Mouse (Mus musculus) limb, embryonic 14.5 days (tissue): ENCODE measurements around the gene Hk1. TPM values are rescaled to one million over a fixed set of nuclear protein-coding genes. Genes with fewer than 3 reads are reported as not detected.

Source experiments
- ATAC-seq: fragments of 200-750 bp; cut with Nextera tagmentation; 2 replicates; pipeline ENCODE4 v1.8.0; 2017; ENCODE audit warnings: low read depth, moderate number of reproducible peaks, moderate TSS enrichment; ENCODE audit not compliant: low FRiP score
- DNase-seq: peaks from one replicate; pipeline ENCODE4 v3.0.0-alpha.2; 2015; ENCODE audit warnings: low spot score
- H3K27ac ChIP-seq: fragments of 300-500 bp; sonication (generic); replicated peaks from 2 replicates; pipeline ENCODE4 v1.5.1; 2014; ENCODE audit warnings: low read depth, mild to moderate bottlenecking, low read length, moderate library complexity, mixed read lengths
- H3K27me3 ChIP-seq: fragments of 300-500 bp; sonication (generic); 2 replicates; pipeline ENCODE4 v1.6.1; 2014; ENCODE audit warnings: low read length, mixed read lengths; ENCODE audit not compliant: control insufficient read depth, insufficient read depth
- H3K36me3 ChIP-seq: fragments of 300-500 bp; sonication (generic); 2 replicates; pipeline ENCODE4 v1.6.1; 2014; ENCODE audit warnings: mild to moderate bottlenecking, low read length, moderate library complexity, mixed read lengths; ENCODE audit not compliant: control insufficient read depth, insufficient read depth
- H3K4me1 ChIP-seq: fragments of 300-500 bp; sonication (generic); 2 replicates; pipeline ENCODE4 v1.6.1; 2014; ENCODE audit warnings: antibody characterized with exemption, low read length, mixed read lengths; ENCODE audit not compliant: control insufficient read depth, insufficient read depth
- H3K4me2 ChIP-seq: fragments of 300-500 bp; sonication (generic); replicated peaks from 2 replicates; pipeline ENCODE4 v1.6.1; 2014; ENCODE audit warnings: low read depth, mild to moderate bottlenecking, low read length, moderate library complexity; ENCODE audit not compliant: severe bottlenecking
- H3K4me3 ChIP-seq: fragments of 300-500 bp; sonication (generic); replicated peaks from 2 replicates; pipeline ENCODE4 v1.5.1; 2014; ENCODE audit warnings: low read length
- H3K9ac ChIP-seq: fragments of 300-500 bp; sonication (generic); 2 replicates; pipeline ENCODE4 v1.6.1; 2014; ENCODE audit warnings: mild to moderate bottlenecking, low read depth, low read length, moderate library complexity; ENCODE audit not compliant: severe bottlenecking
- H3K9me3 ChIP-seq: fragments of 300-500 bp; sonication (generic); 2 replicates; pipeline ENCODE4 v1.6.1; 2016; ENCODE audit warnings: low read length; ENCODE audit not compliant: control insufficient read depth
- POLR2A ChIP-seq: fragments of 200-500 bp; IDR thresholded peaks from 2 replicates; pipeline ENCODE4 v1.8.0; 2012; ENCODE audit warnings: inconsistent platforms, mild to moderate bottlenecking, moderate library complexity, borderline replicate concordance; ENCODE audit not compliant: insufficient read depth, insufficient read length; ENCODE audit errors: extremely low read depth
- WGBS: fragments of 180-500 bp; shearing (Covaris S2); extraction: QIAGEN DNeasy Blood & Tissue Kit; methylation state at CpG from one replicate; pipeline ENCODE4 v1.1.7; 2014; 5-methylcytosine and 5-hydroxymethylcytosine counted together
- polyA plus RNA-seq, 2 experiments: library from polyadenylated mRNA; depleted of rRNA in 1 of 2; stranded (reverse) in 1 of 2; unstranded in 1 of 2; fragments of >200 nt; fragmentation: Nextera tagmentation in 1 of 2; extraction: Ambion mirVana in 1 of 2; gene quantifications; 2 replicates each; pipeline versions ENCODE4 v1.2.1 to v1.2.3; 2012 to 2014

Hk1 gene
- polyA plus RNA-seq, 2 experiments: 29.2 to 32.1 TPM

DNA sequence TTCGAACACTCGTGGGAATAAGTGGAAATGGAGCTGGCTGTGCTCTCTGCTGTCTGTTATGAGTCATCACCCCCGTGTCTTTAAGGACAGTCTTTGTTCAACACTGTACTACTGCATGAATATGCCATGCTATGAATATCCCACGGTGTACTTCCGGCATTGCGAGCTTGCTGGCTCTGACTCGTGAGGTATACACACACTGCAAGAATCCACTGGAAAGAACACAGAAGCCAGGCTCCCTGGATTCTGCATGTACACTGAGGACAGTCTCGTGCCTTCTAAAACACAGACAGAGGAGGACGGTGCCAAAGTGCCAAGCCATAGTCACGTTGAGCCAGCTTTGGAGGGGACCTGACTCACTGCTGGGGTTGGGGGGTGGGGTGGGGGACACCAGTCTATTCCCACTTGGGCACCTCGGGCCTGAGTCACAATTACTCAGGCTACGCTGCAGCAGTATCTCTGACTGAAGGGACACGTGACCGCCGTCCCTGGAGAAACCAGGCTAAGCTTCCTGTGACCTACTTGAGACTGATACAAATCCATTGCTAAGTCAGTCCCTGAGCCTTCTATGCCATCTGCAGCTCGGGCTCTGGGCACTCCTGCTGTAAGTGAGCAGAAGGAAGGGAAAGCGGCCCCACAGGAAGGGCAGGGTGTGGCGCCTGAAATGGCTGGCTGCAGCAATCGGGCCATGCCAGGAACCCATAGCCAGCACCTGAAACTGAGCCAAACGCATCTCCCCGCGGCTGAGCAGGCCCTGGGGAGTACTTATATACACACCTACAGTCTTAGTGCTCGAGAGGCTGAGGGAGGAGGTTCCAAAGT lies 79.5 kb downstream of the Hk1 start:
- H3K27me3 ChIP-seq: no peaks in the 10 kb centered on the region
- H3K4me2 ChIP-seq: no peak overlapping the region
- no peak overlapping the region for H3K27ac ChIP-seq
- H3K9me3 ChIP-seq: no peaks in the 10 kb centered on the region
- DNase-seq: no peak
- WGBS: 80% methylated on average over 23 of the region's 23 CpGs
- no peak for ATAC-seq
- no peak overlapping the region for H3K9ac ChIP-seq
- no peaks in the 10 kb centered on the region for H3K4me1 ChIP-seq
- no peak overlapping the region for H3K4me3 ChIP-seq
- peaks cover 37% of the 10 kb centered on the region for H3K36me3 ChIP-seq
- no peak for TF ChIP-seq POLR2A

DNA sequence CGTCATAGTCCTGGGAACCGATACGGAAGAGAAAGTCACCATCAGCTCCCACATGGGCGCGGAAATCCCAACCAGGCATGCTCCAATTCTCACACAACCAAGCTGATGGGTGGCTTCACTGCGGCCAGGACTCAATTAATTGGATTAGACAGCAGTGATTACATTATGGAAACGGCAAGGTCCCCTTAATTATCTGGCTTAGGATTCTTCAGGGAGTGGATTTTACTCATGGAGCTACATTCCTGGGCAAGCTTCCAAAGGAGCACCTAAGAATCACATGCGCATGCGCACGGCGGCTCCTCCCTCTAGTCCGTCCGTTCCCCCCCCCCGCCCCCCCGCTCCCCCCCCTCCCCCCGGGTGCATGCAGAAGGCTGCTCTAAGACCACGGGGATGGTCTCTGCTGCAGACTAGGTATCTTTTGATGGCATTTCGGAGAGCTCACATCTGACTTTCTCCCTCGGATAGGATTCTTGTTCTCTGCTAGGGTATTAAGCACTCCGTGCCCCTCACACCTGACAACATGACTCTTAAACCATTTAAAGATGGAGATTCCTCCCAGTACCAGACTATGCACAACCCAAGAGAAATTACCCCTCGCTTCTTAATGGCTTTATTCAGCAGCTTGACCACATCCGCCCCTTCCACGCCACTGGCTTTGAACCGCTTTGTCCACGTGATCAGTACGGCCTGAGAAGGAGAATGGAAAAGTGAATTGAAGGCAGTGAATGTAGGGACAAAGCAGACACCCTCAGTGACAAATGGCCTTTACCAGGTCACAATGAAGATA lies 83.4 kb downstream of the Hk1 start:
- DNase-seq (peak; percentile 34), ATAC-seq (no peak)
- Histone ChIP-seq H3K36me3 (peaks cover 50% of the 10 kb centered on the region), H3K9me3 (no peaks in the 10 kb centered on the region), H3K27ac (no peak overlapping the region), H3K9ac (no peak overlapping the region), H3K4me3 (no peak overlapping the region), H3K4me2 (no peak overlapping the region), H3K4me1 (no peaks in the 10 kb centered on the region), H3K27me3 (no peaks in the 10 kb centered on the region)
- TF ChIP-seq POLR2A: no peak
- WGBS: 73% methylated on average over 23 of the region's 26 CpGs

DNA sequence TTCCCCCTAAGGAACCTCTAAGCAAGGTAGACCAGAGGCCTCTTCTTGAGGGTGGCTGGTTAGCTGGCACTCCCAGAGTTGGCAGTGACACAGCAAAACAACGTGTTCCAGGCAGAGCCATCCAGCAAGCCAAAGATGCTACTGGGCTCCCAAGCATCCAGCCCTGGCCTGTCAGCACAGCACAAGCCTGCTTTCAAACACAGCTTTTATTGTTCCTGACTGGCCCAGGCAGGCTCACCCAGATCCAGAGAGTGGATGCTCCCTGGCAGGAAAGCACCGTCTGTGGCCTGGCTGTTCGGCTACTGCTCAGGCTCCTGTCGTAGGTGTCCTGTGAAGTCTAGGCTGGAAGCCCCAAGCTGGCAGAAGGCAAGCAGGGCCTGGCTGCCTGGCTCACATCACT lies 85.6 kb downstream of the Hk1 start:
- DNase-seq (no peak), ATAC-seq (no peak)
- Histone ChIP-seq H3K27me3 (no peaks in the 10 kb centered on the region), H3K4me2 (no peak overlapping the region), H3K4me3 (no peak overlapping the region), H3K9me3 (no peaks in the 10 kb centered on the region), H3K9ac (no peak overlapping the region), H3K36me3 (peaks cover 61% of the 10 kb centered on the region), H3K4me1 (no peaks in the 10 kb centered on the region), H3K27ac (no peak overlapping the region)
- no peak for TF ChIP-seq POLR2A
- WGBS: 79% methylated on average over 4 of the region's 4 CpGs

DNA sequence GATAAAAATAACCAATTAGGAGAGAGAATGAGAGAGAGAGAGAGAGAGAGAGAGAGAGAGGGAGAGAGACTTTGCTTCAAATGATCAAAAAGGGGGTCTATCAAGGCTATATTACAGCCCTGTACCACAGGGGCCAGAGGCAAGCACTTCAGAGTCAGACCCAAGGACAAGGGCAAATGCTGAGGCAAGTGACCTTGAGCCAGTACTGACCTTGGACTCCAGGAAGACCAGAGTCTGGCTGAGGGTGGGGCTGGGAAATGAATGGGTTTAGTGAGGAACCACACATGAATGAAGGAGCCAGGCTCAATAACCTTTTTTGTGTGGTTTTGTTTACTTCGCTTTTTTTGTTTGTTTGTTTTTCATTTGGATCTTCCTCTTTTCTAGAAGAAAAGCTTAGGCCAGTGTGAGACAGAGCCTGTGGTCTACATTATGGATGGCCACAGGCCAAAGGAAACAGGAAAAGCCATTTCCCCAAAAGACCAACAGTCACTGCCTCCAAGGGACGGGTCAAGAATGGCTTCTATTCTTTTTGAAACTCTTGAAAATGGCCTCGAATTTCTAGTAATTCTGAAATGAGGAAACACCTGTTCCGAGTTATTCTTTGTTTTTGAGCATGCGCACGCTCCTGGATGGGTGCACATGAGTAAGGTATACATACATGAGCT lies 92.1 kb downstream of the Hk1 start:
- DNase-seq: no peak
- Histone ChIP-seq H3K4me1 (no peaks in the 10 kb centered on the region), H3K4me3 (no peak overlapping the region), H3K27ac (no peak overlapping the region), H3K4me2 (no peak overlapping the region), H3K36me3 (peaks cover 67% of the 10 kb centered on the region), H3K9me3 (no peaks in the 10 kb centered on the region), H3K27me3 (no peaks in the 10 kb centered on the region), H3K9ac (no peak overlapping the region)
- WGBS: 71% methylated on average over 6 of the region's 6 CpGs
- no peak for TF ChIP-seq POLR2A
- ATAC-seq: no peak

DNA sequence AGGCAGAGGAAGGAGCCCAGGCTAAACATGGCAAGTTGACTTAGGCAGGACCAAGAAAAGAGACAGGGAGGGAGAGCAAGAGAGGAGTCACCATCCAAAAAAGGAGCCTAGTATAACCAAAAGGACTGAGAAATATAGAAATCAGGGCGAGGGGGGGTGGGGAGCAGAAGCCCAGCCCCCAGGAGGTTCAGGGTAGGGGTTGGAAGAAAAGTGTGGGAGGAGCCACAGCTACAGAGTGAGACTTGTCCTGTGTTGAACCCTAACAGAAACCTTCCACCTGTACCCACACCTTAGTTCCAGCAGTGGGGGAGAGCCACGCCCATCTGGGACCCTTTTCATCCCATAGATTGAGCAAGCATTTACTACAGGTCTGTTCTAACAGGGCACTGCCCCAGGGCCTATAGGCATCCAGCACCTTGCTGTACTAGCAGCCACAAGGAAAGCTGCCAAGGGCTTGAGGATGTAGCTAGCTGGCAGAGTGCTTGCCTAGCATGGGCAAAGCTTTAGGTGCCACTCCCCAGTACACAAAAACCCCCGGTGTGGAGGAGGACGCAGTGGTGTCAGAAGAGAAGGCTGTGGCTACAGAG lies 96.4 kb downstream of the Hk1 start:
- H3K4me3 ChIP-seq: no peak overlapping the region
- no peak overlapping the region for H3K27ac ChIP-seq
- no peak for TF ChIP-seq POLR2A
- no peak for DNase-seq
- no peak overlapping the region for H3K9ac ChIP-seq
- H3K9me3 ChIP-seq: no peaks in the 10 kb centered on the region
- H3K27me3 ChIP-seq: no peaks in the 10 kb centered on the region
- peaks cover 61% of the 10 kb centered on the region for H3K36me3 ChIP-seq
- H3K4me1 ChIP-seq: no peaks in the 10 kb centered on the region
- WGBS: 82% methylated on average over 4 of the region's 4 CpGs
- H3K4me2 ChIP-seq: no peak overlapping the region
- no peak for ATAC-seq
